Mouse (Mus musculus): Measurements from ENCODE around the gene Plch2.

- TF ChIP-seq CTCF (IDR thresholded peaks at IDR 0.05; ENCODE audit: control insufficient read depth, insufficient read depth, insufficient read length) (no peak), CEBPB (IDR thresholded peaks at IDR 0.05; ENCODE audit: low read depth) (no peak), MAX (IDR thresholded peaks at IDR 0.05) (no peak), FOSL1 (IDR thresholded peaks at IDR 0.05; ENCODE audit: insufficient read depth, low read length, poor library complexity, severe bottlenecking) (no peak), USF1 (IDR thresholded peaks at IDR 0.05; ENCODE audit: low read depth) (no peak), MYOG (IDR thresholded peaks at IDR 0.05; ENCODE audit: control insufficient read depth, extremely low read depth, insufficient read length) (no peak)
Observed at GRCm38 (mm10) chr4:155040696-155041095, 15.9 kb downstream of the Plch2 start.
